Mouse (Mus musculus) lung, adult 2 months (tissue): ENCODE results near the gene Srgap1.

Experiments
- CTCF ChIP-seq: fragments of 200-500 bp; IDR thresholded peaks from 2 replicates; pipeline ENCODE4 v1.5.1; 2011; ENCODE audit warnings: mild to moderate bottlenecking, low read length, control low read depth; ENCODE audit not compliant: insufficient read depth
- POLR2A ChIP-seq: fragments of 200-500 bp; IDR thresholded peaks from 2 replicates; pipeline ENCODE4 v1.6.1; 2011; ENCODE audit warnings: low read depth, mild to moderate bottlenecking, control low read depth, low read length, borderline replicate concordance; ENCODE audit errors: extremely low read depth

- no peak for TF ChIP-seq CTCF
- no peak for TF ChIP-seq POLR2A
Observed at GRCm38 (mm10) chr10:121868255-121868654, 178.9 kb downstream of the Srgap1 start.
